Mouse (Mus musculus) heart, adult 2 months (tissue): Measurements from ENCODE around the gene Shmt2. TPM values are rescaled to one million over a fixed set of nuclear protein-coding genes. Genes with fewer than 3 reads are reported as not detected.

ENCODE experiments used
- DNase-seq, 2 experiments: peaks; one replicate each; pipeline ENCODE4 v3.0.0; 2021
- H3K27ac ChIP-seq: fragments of 200-600 bp; 2 replicates; pipeline ENCODE4 v1.8.1; 2022
- H3K27me3 ChIP-seq: fragments of 200-500 bp; 2 replicates; pipeline ENCODE4 v1.6.1; 2012; ENCODE audit warnings: mild to moderate bottlenecking, low read length, inconsistent platforms, mixed read lengths; ENCODE audit not compliant: control insufficient read depth, insufficient read depth
- H3K36me3 ChIP-seq: fragments of 200-500 bp; 2 replicates; pipeline ENCODE4 v1.6.1; 2012; ENCODE audit warnings: low read length, inconsistent platforms; ENCODE audit not compliant: control insufficient read depth, insufficient read depth
- H3K4me1 ChIP-seq: fragments of 200-500 bp; 2 replicates; pipeline ENCODE4 v1.6.1; 2011; ENCODE audit warnings: low read length; ENCODE audit not compliant: control insufficient read depth, insufficient read depth
- H3K4me3 ChIP-seq: fragments of 200-600 bp; 2 replicates; pipeline ENCODE4 v1.8.1; 2022
- H3K79me2 ChIP-seq: fragments of 200-500 bp; replicated peaks from 2 replicates; pipeline ENCODE4 v1.6.1; 2012; ENCODE audit warnings: mild to moderate bottlenecking, inconsistent platforms, low read length, moderate library complexity, mixed read lengths; ENCODE audit not compliant: control insufficient read depth, insufficient read depth
- H3K9ac ChIP-seq: fragments of 200-500 bp; 2 replicates; pipeline ENCODE4 v1.6.1; 2012; ENCODE audit warnings: low read depth, mild to moderate bottlenecking, control low read depth, inconsistent platforms, low read length, mixed read lengths
- CTCF ChIP-seq: fragments of 200-600 bp; IDR thresholded peaks from 2 replicates; pipeline ENCODE4 v1.8.1; 2022; ENCODE audit warnings: antibody characterized with exemption, mild to moderate bottlenecking, moderate library complexity
- EP300 ChIP-seq: fragments of 200-500 bp; IDR thresholded peaks from 2 replicates; pipeline ENCODE4 v1.6.1; 2011; ENCODE audit warnings: low read depth, low read length, control low read depth; ENCODE audit not compliant: insufficient read depth
- POLR2A ChIP-seq: fragments of 200-500 bp; IDR thresholded peaks from 2 replicates; pipeline ENCODE4 v1.6.1; 2011; ENCODE audit warnings: mild to moderate bottlenecking, low read depth, low read length, control low read depth; ENCODE audit not compliant: insufficient read depth
- WGBS: fragments of 180-500 bp; shearing (Covaris S2); methylation state at CpG from one replicate; pipeline ENCODE4 v1.1.7; 2018; 5-methylcytosine and 5-hydroxymethylcytosine counted together
- intact Hi-C: fragments of 180-260 bp; cut with DNase I; formaldehyde crosslinking; loops from one replicate; pipeline ENCODE4 v1.15.1; 2025
- polyA plus RNA-seq: library from polyadenylated mRNA; depleted of rRNA; stranded (reverse); fragments of >200 nt; gene quantifications from 2 replicates; pipeline ENCODE4 v1.2.3, GENCODE M21; 2012; rRNA removed
- total RNA-seq, 2 experiments: library from RNA; stranded (reverse); gene quantifications; 2 replicates each; pipeline ENCODE4 v1.2.3; 2021

The Shmt2 gene
- total and polyA plus RNA-seq, 3 experiments, result 42.6 to 67.0 (median 43.4) TPM

GRCm38 (mm10) chr10:127472722-127473121 is 49.5 kb downstream of the Shmt2 start:
- H3K9ac ChIP-seq, result no peak overlapping the region
- H3K4me1 ChIP-seq, result no peaks in the 10 kb centered on the region
- no peak overlapping the region for H3K4me3 ChIP-seq
- no peaks in the 10 kb centered on the region for H3K27me3 ChIP-seq
- WGBS, result 70% methylated on average over 9 of the region's 9 CpGs
- H3K36me3 ChIP-seq, result no peaks in the 10 kb centered on the region; the same call in 1 of the 2 replicates
- intact Hi-C loops, result no loop called here
- TF ChIP-seq POLR2A (no peak), EP300 (no peak), CTCF (no peak)
- no peak overlapping the region for H3K27ac ChIP-seq
- no peak for DNase-seq
- no peaks in the 10 kb centered on the region for H3K79me2 ChIP-seq

- 44% methylated on average over 15 of the region's 15 CpGs for WGBS
- Histone ChIP-seq H3K79me2 (no peaks in the 10 kb centered on the region), H3K9ac (no peak overlapping the region), H3K4me1 (no peaks in the 10 kb centered on the region), H3K4me3 (no peak overlapping the region), H3K27me3 (no peaks in the 10 kb centered on the region), H3K27ac (no peak overlapping the region), H3K36me3 (no peaks in the 10 kb centered on the region; the same call in 1 of the 2 replicates)
- DNase-seq, result no peak
- intact Hi-C loops, result no loop called here
- no peak for TF ChIP-seq CTCF
- no peak for TF ChIP-seq EP300
- no peak for TF ChIP-seq POLR2A
Observed at GRCm38 (mm10) chr10:127471281-127471988, 50.8 kb downstream of the Shmt2 start.

Other genes starting within 250 kb of the Shmt2 start
- 10 to 100 TPM; 19.2 to 20.4 TPM for gene Mbd6, start 233.4 kb downstream of the Shmt2 start, total RNA-seq
- gene Mbd6, start 233.4 kb downstream of the Shmt2 start, polyA plus RNA-seq, result 15.8 and 22.3 TPM in 2 replicates
- gene Mars, start 210.7 kb downstream of the Shmt2 start, total RNA-seq, result 10 to 100 TPM; 42.6 to 47.7 TPM
- 36.6 and 51.3 TPM in 2 replicates for gene Mars, start 210.7 kb downstream of the Shmt2 start, polyA plus RNA-seq
- gene Arhgap9, start 200.5 kb downstream of the Shmt2 start, total RNA-seq, result 1 to 10 TPM; 2.3 to 2.4 TPM
- gene Arhgap9, start 200.5 kb downstream of the Shmt2 start, polyA plus RNA-seq, result 2.5 and 4.8 TPM in 2 replicates
- gene Gli1, start 180.5 kb downstream of the Shmt2 start, total RNA-seq, result under 1 TPM; 0.91 to 0.96 TPM
- gene Gli1, start 180.5 kb downstream of the Shmt2 start, polyA plus RNA-seq, result 2.4 and 3.2 TPM in 2 replicates
- gene Inhbe, start 168.0 kb downstream of the Shmt2 start, total RNA-seq, result not detected
- gene Inhbe, start 168.0 kb downstream of the Shmt2 start, polyA plus RNA-seq, result not detected in 2 replicates
- not detected for gene Inhbc, start 152.0 kb downstream of the Shmt2 start, total RNA-seq
- gene Inhbc, start 152.0 kb downstream of the Shmt2 start, polyA plus RNA-seq, result 0.18 TPM in 1 of 2 replicates, not detected in the other
- gene R3hdm2, start 142.1 kb downstream of the Shmt2 start, total RNA-seq, result 100 to 1,000 TPM; 151 to 171 TPM
- gene R3hdm2, start 142.1 kb downstream of the Shmt2 start, polyA plus RNA-seq, result 120 and 154 TPM in 2 replicates
- 1 to 10 TPM in 1 of 2 experiments, under 1 TPM in 1; 0.21 to 1.2 TPM for gene Stac3, start 20.8 kb downstream of the Shmt2 start, total RNA-seq
- 0.86 and 1.7 TPM in 2 replicates for gene Stac3, start 20.8 kb downstream of the Shmt2 start, polyA plus RNA-seq
- 10 to 100 TPM; 20.1 to 27.9 TPM for gene Ndufa4l2, start 7.5 kb downstream of the Shmt2 start, total RNA-seq
- gene Ndufa4l2, start 7.5 kb downstream of the Shmt2 start, polyA plus RNA-seq, result 45.1 and 64.4 TPM in 2 replicates
- gene Nxph4, start 12.1 kb upstream of the Shmt2 start, total RNA-seq, result under 1 TPM; 0.34 to 0.68 TPM
- 0.39 and 0.41 TPM in 2 replicates for gene Nxph4, start 12.1 kb upstream of the Shmt2 start, polyA plus RNA-seq
- 10 to 100 TPM; 74.0 to 79.5 TPM for gene Lrp1, start 98.7 kb upstream of the Shmt2 start, total RNA-seq
- 74.1 and 83.7 TPM in 2 replicates for gene Lrp1, start 98.7 kb upstream of the Shmt2 start, polyA plus RNA-seq
- 10 to 100 TPM; 43.7 to 43.9 TPM for gene Stat6, start 120.5 kb upstream of the Shmt2 start, total RNA-seq
- gene Stat6, start 120.5 kb upstream of the Shmt2 start, polyA plus RNA-seq, result 49.5 and 61.7 TPM in 2 replicates
- gene Nemp1, start 144.5 kb upstream of the Shmt2 start, total RNA-seq, result 1 to 10 TPM; 3.7 to 4.2 TPM
- gene Nemp1, start 144.5 kb upstream of the Shmt2 start, polyA plus RNA-seq, result 2.2 and 4.0 TPM in 2 replicates
- gene Nab2, start 146.1 kb upstream of the Shmt2 start, total RNA-seq, result 1 to 10 TPM; 5.0 to 6.3 TPM
- 10.0 and 11.2 TPM in 2 replicates for gene Nab2, start 146.1 kb upstream of the Shmt2 start, polyA plus RNA-seq
- gene Myo1a, start 182.7 kb upstream of the Shmt2 start, total RNA-seq, result under 1 TPM in 1 of 2 experiments, not detected in 1; 0.08 TPM
- gene Myo1a, start 182.7 kb upstream of the Shmt2 start, polyA plus RNA-seq, result 0.04 and 0.12 TPM in 2 replicates
- not detected for gene Tac2, start 202.0 kb upstream of the Shmt2 start, total RNA-seq
- gene Tac2, start 202.0 kb upstream of the Shmt2 start, polyA plus RNA-seq, result not detected in 2 replicates
- 1 to 10 TPM; 7.7 to 7.8 TPM for gene Zbtb39, start 217.1 kb upstream of the Shmt2 start, total RNA-seq
- gene Zbtb39, start 217.1 kb upstream of the Shmt2 start, polyA plus RNA-seq, result 4.3 and 6.3 TPM in 2 replicates
- gene Gpr182, start 229.3 kb upstream of the Shmt2 start, total RNA-seq, result 1 to 10 TPM; 2.6 to 3.9 TPM
- 7.7 and 8.6 TPM in 2 replicates for gene Gpr182, start 229.3 kb upstream of the Shmt2 start, polyA plus RNA-seq
- gene Rdh1, start 237.3 kb upstream of the Shmt2 start, total RNA-seq, result under 1 TPM in 1 of 2 experiments, not detected in 1; 0.05 TPM
- 0.04 TPM in 1 of 2 replicates, not detected in the other for gene Rdh1, start 237.3 kb upstream of the Shmt2 start, polyA plus RNA-seq
- under 1 TPM in 1 of 2 experiments, not detected in 1; 0.10 TPM for gene Rdh16f1, start 237.3 kb upstream of the Shmt2 start, total RNA-seq
- gene Rdh16f1, start 237.3 kb upstream of the Shmt2 start, polyA plus RNA-seq, result 0.12 TPM in 1 of 2 replicates, not detected in the other